Mouse (Mus musculus): ENCODE measurements around the gene D430041D05Rik.

DNA sequence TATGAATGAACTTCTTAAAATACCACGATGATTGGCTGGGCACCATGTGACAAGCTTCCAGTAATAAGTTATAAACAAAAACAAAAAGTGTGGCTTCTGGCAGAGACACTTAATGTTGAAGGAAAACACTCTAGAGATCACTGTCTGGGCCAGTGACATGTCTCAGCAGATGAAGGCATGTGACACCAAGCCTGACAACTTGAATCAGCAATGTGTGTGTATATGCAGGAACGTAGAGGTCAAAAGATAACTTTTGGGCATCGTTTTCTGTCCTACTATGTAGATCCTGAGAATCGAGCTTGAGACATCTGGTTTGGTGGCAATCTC lies 149.1 kb downstream of the D430041D05Rik start:
- TF ChIP-seq POLR2A (IDR thresholded peaks at IDR 0.05; ENCODE audit: borderline replicate concordance, extremely low read depth, low read depth, low read length), result no peak
- no peak for TF ChIP-seq CTCF (IDR thresholded peaks at IDR 0.05; ENCODE audit: insufficient read depth, low read length)

Measured in lung, adult 2 months (tissue).